Mouse (Mus musculus): ENCODE results near the gene Riok2.
"Not testable (repeated sequence)": the region's sequence is repeated elsewhere in the genome, so short reads cannot be mapped to it uniquely, and the experiment has no call there.

The Riok2 gene

DNA sequence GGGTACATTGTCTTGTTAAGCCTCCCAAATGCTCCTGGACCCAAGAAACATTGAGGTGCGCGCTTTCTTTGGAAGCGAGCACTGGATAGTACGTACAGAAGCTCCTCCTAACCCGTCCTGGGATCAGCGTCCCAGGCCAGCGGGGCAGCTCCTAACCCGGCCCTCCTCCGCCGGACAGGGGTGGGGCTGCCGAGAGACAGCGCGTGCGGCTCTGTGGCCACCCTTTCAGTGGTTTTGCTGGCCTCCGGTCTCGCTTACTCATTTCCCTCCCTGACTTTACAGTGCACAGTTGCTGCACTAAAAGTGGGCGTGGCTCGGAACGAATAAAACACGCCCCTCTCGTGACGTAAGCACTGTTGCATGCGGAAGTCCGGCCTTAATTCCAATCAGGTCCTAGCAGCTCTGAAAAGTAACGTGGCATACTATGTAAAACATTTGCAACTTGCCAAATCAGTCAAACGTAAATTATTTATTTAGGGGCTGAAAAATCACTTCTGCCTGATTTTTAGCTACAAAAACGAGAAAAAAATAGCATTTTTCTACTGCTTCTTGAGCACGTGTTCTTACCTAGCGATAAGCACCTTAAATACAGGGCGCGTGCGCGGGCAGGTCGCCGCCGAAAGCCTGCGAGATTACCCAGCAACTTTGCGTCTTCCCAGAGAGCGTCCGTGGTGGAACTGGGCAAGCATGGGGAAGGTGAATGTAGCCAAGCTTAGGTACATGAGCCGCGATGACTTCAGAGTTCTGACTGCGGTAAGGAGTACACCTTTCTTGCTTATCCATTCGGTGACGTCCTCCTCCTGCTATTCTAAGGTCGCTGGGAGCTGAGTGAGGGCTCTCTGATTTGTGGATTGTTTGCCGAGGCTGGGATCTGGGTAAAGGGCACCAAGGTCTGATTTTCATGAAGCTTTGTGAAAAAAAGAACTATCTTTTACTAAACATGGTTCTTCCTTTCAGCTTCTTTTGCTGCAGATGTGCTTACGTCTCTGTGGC lies at the start of gene Riok2:
Riok2 (plus strand) TSS at position 392 of the 993 bp plus-strand sequence.
- peak; percentile 94 for DNase-seq

DNA sequence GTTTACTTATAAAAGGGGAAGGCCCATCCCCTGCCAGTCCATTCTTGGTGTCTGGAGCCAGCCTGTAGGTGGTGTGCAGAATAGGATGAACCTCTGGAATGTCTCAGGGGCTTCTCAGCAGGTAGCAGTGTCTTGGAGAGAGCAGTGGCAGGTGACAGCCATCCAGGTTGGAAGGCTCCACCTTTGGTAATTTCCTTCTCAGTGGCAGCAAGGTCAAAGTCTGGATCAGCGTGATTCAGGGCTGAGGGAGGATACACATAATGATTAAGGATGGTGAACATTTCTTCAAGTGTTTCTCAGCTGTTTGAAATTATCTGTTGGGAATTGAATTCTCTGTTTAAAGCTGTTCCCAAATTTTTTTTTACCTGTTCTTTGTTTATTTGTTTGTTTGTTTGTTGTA lies 48.1 kb upstream of the Riok2 start:
- not testable (repeated sequence) for DNase-seq

DNA sequence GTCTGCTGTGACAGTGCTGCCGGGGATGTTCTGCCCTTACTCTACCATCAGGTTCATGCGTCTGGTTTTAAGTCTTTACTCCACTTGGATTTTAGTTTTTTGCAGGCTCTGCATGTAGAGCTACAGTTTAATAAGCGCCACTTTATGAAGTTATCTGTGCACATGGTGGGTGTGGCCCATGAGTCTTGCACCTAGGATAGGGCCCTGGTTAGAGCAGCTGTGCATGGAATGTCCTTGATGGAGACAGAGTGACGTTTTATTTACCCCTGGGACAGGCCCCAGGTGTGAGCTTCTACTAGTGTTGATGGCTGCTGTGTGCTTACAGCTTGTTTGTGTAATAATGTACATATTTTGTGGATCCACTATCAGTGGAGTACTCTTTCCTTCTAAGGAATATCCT lies 47.5 kb upstream of the Riok2 start:
- DNase-seq = no peak

DNA sequence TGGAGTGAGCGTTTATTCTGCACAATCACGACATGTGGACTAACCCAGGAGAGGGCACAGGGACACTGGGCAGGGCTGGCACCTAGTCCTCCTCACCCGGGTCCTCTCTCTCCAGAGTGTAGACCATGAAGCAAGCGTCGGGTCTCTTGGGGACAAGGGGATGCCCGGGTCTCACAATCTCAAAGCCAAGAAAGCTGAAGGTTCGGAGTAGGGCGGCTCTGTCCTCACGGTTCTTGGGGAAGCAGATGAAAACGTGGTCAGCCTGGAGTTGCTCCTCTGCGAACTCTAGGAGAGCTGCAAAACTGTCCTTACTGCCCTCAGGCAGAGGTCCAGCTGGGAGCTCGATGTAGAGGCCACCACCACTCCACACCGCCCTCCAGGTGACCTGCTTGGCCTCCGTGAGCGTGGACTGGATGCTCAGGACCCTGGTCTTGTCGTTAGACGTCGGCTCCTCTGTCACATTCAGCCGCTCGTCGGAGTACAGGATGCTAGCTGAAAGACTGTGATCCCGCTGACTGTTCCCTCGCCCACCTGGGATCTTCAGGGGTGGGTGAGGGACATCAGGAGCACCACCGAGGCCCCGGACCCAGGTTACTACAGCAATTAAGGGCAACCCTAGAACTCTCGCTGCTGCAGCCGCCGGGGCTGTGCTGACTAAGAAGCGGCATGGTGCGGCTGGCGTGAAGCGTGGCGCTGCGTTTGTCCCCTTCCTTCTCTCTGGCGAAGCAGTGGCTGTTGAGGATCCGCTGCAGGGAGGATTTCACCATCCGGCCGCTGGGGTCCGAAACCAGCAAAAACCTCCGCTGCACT lies 28.5 kb upstream of the Riok2 start:
- DNase-seq = not testable (repeated sequence)

DNA sequence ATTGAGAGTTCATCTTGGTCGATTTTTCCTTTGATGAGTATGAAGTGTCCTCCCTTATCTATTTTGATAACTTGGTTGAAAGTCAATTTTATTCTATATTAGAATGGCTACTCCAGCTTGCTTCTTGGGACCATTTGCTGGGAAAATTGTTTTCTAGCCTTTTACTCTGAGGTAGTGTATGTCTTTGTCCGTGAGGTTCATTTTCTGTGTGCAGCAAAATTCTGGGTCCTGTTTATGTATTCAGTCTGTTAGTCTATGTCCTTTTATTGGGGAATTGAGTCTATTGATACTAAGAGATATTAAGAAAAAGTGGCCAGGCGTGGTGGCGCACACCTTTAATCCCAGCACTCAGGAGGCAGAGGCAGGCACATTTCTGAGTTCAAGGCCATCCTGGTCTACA lies 27.8 kb upstream of the Riok2 start:
- DNase-seq = not testable (repeated sequence)

DNA sequence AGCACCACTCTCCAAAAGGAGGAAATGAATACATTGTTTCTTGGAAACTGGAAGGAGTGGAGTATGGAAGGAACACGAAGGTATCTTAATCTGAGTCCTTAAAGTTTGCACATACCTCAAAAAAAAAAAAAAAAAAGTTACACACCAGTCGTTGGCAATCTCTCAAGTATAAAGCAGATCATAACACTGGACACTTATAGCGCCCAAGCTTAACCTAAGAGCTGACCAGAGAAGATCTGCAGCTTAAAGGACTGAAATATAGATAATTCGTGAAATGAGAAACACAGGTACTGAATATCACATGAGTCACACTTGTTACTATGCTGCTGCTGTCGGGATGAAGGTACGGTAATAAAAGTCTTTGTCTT lies 575 bp upstream of the Riok2 start:
- DNase-seq = no peak

DNA sequence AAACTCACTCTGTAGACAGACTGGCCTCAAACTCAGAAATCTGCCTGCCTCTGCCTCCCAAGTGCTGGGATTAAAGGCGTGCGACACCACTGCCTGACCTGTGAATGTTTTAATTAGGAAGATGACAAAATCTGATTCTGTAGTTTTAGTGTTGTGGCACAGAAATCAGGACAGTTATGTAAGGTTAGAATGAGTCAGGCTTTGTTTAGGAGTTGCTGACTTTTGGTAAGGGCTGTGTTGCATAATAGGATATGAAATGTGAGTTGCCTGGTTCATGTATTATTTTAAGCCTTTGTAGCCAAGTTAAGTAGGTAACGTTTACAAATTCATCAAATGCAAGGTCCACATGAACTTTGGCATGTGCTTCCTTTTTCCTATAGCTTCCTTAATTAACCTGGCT lies 1.5 kb downstream of the Riok2 start:
- no peak for DNase-seq

DNA sequence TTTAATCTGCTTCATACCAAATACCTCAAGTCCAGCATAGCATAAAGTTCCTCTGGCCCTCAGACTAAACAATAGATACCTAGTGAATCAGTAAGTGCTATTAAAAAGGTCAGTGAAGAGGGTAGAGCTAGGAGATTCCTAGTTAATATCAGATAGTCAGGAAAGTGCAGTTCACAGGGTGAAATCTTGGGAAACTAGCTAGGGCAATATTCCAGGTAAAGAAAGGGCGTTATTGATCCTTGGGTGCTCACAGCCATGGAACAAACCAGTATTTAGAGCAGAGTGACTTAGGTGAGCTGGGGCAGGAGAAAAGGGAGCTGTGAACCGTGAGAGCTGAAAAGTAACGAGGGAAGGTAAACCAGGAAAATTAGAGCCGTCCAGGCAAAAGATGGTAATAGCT lies 9.6 kb downstream of the Riok2 start:
- DNase-seq = no peak

DNA sequence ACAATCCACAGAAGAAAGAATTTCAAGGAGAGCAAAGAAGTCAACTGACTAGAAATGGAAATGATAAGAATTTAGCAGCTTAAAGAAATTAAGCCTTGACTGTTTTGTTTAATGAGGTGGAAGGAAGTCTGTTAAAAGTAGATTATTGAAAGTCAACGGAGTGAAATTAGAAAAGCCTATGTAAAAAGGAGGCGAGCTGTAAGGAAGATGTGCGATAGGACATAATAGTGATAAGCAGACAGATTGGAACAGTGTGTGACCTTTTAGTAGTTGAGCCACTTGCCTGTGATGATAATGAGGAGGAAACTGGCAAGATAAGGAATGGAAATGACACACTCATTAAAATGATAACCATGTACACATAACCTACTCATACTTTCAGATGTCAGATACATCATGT lies 10.4 kb downstream of the Riok2 start:
- DNase-seq = no peak

DNA sequence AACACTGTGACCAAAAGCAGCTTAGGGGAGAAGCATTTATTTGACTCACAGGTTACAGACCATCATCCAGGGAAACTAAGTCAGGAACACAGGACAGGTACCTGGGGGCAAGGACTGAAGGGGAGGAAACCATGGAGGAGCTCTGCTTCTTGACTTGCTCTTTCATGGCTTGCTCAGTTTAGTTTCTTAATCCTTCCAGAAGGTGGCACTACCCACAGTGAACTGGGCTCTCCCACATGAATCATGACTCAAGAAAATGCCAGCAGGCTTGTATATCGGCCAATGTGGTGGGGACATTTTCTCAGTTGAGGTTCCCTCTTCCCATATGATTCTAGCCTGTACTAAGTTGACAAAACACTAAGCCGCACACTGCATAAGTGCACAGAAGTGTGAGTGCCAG lies 12.0 kb downstream of the Riok2 start:
- DNase-seq = no peak

DNA sequence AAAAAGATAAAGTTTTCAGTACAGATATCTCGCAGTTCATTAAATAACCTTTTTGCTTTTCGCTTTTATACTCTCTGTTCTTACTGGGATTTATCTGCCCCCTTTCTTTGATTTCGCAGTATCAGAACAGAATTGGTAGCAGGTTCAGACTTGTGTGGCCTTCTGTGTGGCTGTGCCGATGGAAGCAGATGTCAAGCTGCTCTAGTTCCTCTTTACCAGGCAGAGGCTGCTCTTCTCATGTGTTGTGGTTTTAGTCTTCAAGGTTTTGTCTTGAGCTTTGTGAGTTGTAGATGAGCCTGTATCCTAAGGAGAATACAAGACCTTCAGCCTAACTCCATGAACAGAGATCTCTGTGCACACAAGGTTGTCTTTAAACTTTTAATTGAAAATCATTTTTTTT lies 17.7 kb downstream of the Riok2 start:
- DNase-seq = no peak

DNA sequence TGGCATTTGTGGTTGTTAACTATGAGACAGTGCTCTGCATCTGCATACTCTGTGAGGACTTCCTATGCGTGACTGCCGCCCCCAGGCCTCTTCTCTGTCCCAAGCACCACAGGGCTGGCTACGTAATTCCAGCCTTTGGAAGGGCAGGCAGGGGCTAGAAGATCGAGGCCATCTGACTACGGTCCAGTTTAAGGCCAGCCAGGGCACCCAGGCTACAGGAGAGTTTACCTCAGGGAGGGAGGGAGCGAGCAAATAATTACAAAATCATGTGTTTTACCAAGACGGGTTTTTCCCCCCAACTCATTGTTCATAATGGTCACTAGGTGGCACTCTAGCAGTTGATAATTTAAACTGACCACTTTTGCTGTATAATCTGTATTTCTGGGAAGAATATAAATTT lies 18.8 kb downstream of the Riok2 start:
- DNase-seq = no peak

DNA sequence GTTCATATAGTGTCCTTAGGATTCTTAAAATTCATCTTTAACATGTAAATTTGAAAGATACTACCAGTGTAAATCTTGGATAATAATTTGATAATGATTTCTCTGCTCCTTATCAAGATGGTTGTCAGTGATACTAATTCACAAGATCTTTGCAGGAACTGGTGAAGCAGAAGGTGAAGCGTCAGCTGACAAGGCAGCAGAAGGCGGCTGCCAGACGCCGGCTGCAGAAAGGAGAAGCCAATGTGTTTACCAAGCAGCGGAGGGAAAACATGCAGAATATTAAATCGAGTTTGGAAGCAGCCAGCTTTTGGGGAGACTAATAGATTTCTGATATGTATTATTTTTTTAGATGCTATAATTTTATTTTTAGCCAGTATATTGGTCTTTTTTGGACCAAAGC lies 19.2 kb downstream of the Riok2 start:
- DNase-seq = no peak

DNA sequence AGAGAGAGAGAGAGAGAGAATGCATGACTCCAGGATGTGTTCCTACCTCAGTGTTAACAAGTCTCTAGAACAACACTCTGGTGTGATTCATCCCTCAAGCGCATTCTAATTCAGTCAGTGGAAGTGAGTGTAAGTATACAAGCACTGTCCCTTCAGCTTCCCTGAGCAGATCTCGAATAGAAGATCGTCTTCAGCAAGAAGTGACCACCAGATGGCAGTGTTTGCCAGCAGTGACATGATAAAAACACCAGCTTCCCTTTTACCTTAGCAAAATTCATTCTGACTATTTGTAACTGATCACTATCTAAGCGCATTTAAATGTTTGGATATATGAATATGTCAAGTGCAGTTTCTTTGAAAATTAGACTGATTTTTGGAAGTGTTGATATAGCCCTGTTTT lies 20.2 kb downstream of the Riok2 start:
- peak; percentile 63 for DNase-seq

DNA sequence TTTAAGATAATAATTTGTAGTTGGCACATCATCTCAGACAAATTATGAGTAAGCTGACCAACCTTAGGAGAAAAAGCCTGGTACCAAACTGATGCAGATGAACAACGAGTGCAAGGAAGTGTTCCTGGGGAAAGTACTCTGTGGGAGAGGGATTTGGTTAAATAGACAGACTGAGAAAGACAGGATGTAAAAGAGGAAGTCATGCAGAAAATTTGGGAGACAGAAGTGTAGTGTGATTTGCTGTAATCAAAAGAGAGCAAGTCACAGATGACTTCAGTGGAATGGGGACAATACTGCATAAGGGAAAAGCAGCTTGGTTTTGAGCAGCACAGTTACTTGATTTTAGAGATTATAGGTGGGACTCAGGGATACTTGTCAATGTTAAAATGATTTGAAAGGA lies 22.8 kb downstream of the Riok2 start:
- no peak for DNase-seq

DNA sequence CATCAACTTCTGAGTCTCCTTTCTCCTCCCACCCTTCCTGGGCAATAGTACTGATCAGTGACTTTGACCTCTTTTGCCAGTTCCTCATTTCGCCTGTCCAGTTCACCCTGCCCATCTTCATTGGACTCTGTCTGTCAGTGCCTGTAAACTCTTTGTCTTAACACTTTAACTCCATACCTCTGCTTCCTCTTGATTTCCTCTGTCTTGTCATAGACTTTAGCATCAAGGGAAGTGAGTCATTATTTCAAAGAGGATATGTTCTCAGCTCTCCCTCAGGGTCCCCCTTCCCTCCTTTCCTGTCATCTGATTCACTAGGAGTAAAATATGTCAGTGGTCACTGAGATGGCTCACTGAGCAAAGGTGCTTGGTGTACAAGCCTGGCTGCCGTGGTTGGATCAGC lies 24.6 kb downstream of the Riok2 start:
- no peak for DNase-seq

DNA sequence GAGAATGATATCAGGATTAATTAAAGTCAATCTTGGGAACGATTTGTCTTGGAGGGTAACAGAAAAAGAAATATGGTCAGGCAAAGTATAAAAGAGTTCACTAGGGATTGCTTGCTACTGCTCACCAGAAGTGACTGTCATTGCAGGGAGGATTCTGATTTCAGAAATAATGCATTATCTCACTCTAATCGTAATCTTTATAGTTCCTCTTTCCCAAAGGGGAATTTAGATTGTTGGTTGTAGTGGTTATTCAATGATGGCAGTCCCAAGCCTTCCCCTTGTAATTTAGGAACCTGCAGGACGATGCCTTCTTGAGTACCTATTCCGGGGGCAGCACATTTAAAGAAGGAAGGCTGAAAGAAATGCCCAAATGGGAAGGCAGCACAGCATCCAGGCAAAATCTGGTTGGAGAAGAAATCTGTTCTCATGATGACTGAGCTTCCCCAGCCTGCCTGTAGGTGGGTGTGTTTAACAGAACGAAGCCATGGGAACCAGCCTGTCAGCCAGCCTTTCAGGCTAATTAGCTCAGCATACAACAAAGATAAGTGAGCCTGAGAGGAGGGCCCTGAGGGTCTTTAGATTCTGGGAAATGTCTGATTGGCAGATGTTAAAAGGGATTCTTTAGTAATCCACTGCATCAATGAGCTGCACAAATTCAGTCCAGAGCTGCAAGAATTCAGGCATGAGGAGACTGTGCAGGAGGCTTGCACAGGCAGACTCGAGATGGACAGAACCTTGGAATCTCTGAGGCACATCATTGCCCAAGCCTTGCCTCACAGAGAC lies 28.3 kb downstream of the Riok2 start, which contains the start of gene Lix1:
Lix1 (plus strand) TSS at position 451 of the 783 bp plus-strand sequence.
- DNase-seq = no peak

DNA sequence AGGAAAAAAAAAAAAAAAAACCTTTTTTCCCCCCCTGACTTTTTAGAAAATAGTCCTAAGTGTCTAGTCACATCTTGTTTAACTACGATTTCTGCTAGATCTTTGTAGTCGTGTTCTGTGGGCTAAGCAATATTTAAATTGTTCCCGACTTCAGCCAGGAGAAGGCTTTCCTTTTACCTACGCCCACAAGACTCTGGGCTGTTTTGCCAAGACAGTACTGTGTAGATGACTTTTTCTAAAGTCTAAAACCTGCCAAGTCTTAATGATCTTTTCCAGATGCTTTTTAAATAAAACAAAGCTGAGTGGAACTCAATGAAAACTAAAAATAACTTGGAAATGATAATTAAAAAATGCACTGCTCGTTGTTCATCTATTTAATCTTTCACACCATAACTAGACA lies 28.9 kb downstream of the Riok2 start:
- DNase-seq = no peak

DNA sequence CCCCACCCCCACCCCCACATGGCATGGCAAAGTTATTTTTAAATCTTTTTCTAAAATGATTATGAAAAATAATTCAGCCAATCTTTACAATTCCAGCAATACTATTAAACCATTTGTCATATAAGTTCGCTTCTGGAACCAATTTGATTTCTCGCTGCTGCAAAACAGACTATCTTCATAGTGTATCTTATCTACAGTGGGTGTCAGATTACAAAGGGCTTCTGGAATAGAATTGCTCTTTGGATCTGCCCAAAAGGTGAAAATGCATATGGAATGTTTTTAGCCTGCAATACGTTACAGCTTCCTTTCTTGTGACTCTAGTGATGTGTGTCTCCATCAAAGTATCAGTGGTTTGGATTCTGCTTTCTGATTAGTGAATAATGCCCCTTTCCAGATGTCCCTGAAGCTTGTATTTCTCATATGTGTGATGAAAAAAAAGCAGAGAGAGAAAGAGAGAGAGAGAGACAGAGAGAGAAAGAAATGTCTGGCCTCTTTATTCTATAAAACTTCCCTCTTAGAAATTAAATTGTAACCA lies 29.5 kb downstream of the Riok2 start:
- DNase-seq = no peak

DNA sequence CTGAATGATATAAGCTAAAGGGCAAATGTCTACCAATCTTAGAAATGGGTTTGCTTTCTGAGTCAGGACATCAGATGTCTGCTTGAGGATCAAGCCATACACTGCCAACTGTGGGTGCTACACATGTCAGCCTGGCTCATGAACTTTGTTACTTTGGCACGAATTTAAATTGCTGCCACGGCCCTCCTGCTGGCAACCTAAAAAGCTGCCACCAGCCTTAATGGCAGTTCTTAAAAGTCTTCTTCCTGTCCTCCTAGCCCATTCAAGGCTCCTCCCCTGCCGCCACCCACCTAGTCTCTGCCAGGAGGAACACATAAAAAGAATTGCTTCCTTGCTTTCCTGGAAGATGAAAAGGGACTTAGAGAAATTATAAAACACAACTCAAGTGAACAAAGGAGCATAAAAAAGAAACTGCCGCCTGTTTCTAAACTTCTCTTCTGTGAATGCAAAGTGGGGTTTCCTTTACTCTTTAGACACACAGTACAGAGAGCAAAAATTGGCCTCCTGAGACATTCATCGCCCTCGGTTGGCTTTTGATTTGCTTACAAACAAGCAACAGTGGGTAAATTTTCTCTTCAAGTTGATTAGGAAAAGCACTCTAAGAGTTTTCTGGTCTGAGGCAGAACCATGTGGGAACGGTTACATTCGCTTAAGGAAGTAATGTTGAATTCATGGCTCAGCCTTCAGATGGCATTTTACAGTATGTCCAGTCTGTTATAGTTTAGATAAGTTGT lies 30.9 kb downstream of the Riok2 start:
- no peak for DNase-seq

DNA sequence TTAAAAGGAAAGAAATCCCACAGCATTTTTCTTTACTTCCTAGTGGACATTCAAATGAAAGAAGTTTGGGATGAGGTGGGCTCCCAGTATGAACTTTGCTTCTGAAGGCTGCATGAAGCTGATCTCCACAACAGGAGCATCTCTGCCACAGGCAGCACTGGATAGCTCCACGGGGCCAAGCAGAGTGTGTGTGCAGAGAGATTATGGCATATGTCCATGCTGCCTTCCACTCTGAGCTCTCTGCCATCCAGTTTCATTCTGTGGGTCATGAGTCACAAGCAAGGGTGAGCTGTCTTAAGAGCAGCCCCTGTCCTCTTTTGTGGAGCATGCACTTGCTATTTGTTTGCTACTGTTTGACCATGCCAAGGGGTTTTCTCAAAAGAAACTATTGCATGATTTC lies 31.5 kb downstream of the Riok2 start:
- no peak for DNase-seq

DNA sequence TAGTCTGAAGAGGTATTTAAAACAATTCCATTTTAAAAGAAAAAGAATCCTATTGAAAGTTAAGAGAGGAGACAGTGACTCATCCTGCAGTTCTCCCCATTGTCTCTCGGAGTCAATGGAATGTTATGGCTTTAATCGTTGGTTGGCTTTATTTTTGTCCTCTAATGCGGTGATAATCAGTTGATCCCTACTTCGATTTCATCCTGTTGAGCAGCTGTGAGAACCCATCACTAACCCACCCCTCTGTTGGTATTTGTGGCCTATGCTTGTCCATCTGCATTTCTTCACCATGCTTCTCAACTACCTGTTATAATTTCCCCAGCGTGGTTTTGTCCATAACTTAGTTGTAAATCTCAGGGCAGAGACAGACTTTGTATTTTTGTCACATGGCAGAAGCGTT lies 34.0 kb downstream of the Riok2 start:
- DNase-seq = no peak

Data from cerebellum, adult 9-11 months (tissue).